Mouse (Mus musculus): ENCODE data around the gene Ddx42.

DNA sequence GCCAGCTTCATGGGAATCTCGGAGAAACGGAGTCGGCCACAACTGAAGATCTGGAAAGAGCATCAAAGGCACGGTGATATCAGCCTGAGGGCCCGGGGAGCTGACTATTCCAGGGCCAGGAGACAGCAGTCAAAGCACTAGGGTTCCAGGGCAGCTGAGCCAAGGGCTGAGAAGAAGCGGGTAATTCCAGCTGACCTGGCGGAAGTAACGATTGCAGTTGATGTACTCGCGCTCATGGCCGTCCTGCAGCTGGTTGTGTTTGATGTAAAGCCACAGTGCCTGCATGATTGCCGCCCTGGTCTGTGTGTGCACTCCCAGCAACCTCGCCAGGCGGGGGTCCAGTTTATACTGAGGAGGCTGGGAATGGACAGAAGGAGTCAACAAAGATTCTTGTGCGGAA is 48.3 kb downstream of the Ddx42 start:
- no peak for TF ChIP-seq CTCF (IDR thresholded peaks at IDR 0.05; ENCODE audit: low read depth)
- TF ChIP-seq EP300 (IDR thresholded peaks at IDR 0.05; ENCODE audit: low read depth): no peak

Data from heart, postnatal 0 days (tissue).